15 mouse cellular contexts compared by ENCODE assay signal in the genomic region with DNA sequence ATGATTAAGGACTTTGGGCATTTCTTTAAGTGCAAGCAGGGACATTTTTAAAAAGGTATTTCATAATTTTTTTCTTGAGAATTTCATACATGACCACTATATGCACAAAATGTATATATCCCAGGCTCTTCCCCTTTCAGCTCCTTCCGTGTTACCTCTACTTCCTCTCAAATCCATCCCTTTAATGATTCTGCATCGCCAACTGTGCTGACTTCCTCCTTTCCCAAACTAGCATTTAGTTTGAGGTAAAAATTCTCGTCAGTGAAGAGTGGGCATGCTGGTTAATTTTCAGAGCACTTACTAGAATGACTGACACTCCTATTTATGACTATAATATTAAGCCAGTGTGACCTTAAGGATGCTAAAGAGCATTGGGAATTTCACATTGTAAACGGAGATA.
DNase-seq lines count a peak whose midpoint lies in the region; ATAC-seq and TF ChIP-seq lines count a peak whose summit lies in the region.
"Had no signal": no experiment of that assay in that cellular context is flagged by ENCODE, and none has a peak within 500 bp of the region (broad histone marks: within the 10 kb centered on the region; RNA-seq: fewer than 3 reads in every experiment).

No protein-coding gene starts in this region.

- no peak for TF ChIP-seq CTCF in bone marrow macrophage, adult 2 months (IDR thresholded peaks at IDR 0.05; ENCODE audit: low read depth, low read length)

- H3K36me3 ChIP-seq in heart, embryonic 14.5 days (ENCODE audit: control insufficient read depth, insufficient read depth, low read length) = no peaks in the 10 kb centered on the region
- H3K36me3 ChIP-seq in lung, embryonic 15.5 days = no peaks in the 10 kb centered on the region
- no peaks in the 10 kb centered on the region for H3K36me3 ChIP-seq in embryonic facial prominence, embryonic 10.5 days (replicated peaks)
- H3K36me3 ChIP-seq in hindbrain, embryonic 16.5 days (ENCODE audit: control insufficient read depth, insufficient read depth, low read length) = no peaks in the 10 kb centered on the region
- H3K36me3 ChIP-seq: hindbrain, embryonic 10.5 days; midbrain, embryonic 15.5 days had no signal

- 49% methylated on average over 4 of the region's 4 CpGs for WGBS in heart, embryonic 14.5 days
- 48% methylated on average over 4 of the region's 4 CpGs for WGBS in lung, embryonic 15.5 days
- WGBS in embryonic facial prominence, embryonic 10.5 days = 60% methylated on average over 4 of the region's 4 CpGs
- 53% methylated on average over 4 of the region's 4 CpGs for WGBS in hindbrain, embryonic 16.5 days

- H3K4me3 ChIP-seq in heart, embryonic 14.5 days (ENCODE audit: control insufficient read depth in 1 of 2, insufficient read depth in 1 of 2, low read depth in 1 of 2, low read length in 2 of 2) = no peak overlapping the region
- H3K4me3 ChIP-seq in lung, embryonic 15.5 days = no peak overlapping the region
- H3K4me3 ChIP-seq in bone marrow macrophage, adult 2 months (ENCODE audit: insufficient read depth, low read length) = peak overlapping the region; percentile 6; the same call in 1 of the 2 replicates
- H3K4me3 ChIP-seq in embryonic facial prominence, embryonic 10.5 days = no peak overlapping the region
- no peak overlapping the region for H3K4me3 ChIP-seq in hindbrain, embryonic 16.5 days (ENCODE audit: low read length)
- H3K4me3 ChIP-seq: erythroblast, embryonic 14.5 days had no signal

- H3K4me1 ChIP-seq in heart, embryonic 14.5 days (ENCODE audit: control insufficient read depth in 2 of 2, insufficient read depth in 2 of 2, low read length in 2 of 2) = peaks cover 0 to 3% of the 10 kb centered on the region in 2 experiments; a peak in 1 of 4 replicates
- no peaks in the 10 kb centered on the region for H3K4me1 ChIP-seq in lung, embryonic 15.5 days
- H3K4me1 ChIP-seq in bone marrow macrophage, adult 2 months (ENCODE audit: control insufficient read depth, insufficient read depth, low read length) = peaks cover 3% of the 10 kb centered on the region; the same call in 1 of the 2 replicates
- peaks cover 10% of the 10 kb centered on the region for H3K4me1 ChIP-seq in embryonic facial prominence, embryonic 10.5 days
- no peaks in the 10 kb centered on the region for H3K4me1 ChIP-seq in hindbrain, embryonic 16.5 days (ENCODE audit: control insufficient read depth, insufficient read depth, low read depth, low read length)

- no peak for DNase-seq in heart, postnatal 25 days (ENCODE audit: low spot score)
- no peak for DNase-seq in lung, postnatal 10 days
- DNase-seq in embryonic facial prominence, embryonic 10.5 days (ENCODE audit: low spot score) = no peak
- DNase-seq: cerebellum, postnatal 25 days had no signal

- H3K27me3 ChIP-seq in heart, embryonic 14.5 days (ENCODE audit: control insufficient read depth, insufficient read depth, low read length) = no peaks in the 10 kb centered on the region
- no peaks in the 10 kb centered on the region for H3K27me3 ChIP-seq in lung, embryonic 15.5 days
- no peaks in the 10 kb centered on the region for H3K27me3 ChIP-seq in embryonic facial prominence, embryonic 10.5 days (replicated peaks; ENCODE audit: low read depth, poor library complexity, severe bottlenecking)
- H3K27me3 ChIP-seq in hindbrain, embryonic 16.5 days (replicated peaks; ENCODE audit: control insufficient read depth, insufficient read depth, low read length) = no peaks in the 10 kb centered on the region
- H3K27me3 ChIP-seq: CH12.LX; megakaryocyte, embryonic 14.5 days; midbrain, embryonic 15.5 days had no signal

- ATAC-seq in heart, embryonic 14.5 days (ENCODE audit: insufficient number of reproducible peaks, insufficient read depth, low FRiP score, low read depth) = no peak
- ATAC-seq in lung, embryonic 15.5 days (ENCODE audit: borderline replicate concordance, extremely low read depth, low FRiP score, low TSS enrichment) = no peak
- ATAC-seq in megakaryocyte progenitor cell, adult 5-6 weeks (replicated peaks; ENCODE audit: poor library complexity) = peak; percentile 70
- ATAC-seq in hindbrain, embryonic 16.5 days = no peak
- ATAC-seq: forebrain, embryonic 16.5 days; midbrain, embryonic 15.5 days had no signal

- H3K27ac ChIP-seq in heart, embryonic 14.5 days (replicated peaks in 1 of 2; ENCODE audit: control insufficient read depth in 1 of 2, insufficient read depth in 1 of 2, low read depth in 2 of 2, low read length in 2 of 2) = 0 out of 4 replicates have a peak overlapping the region, but pooled peaks of 1 of the 2 experiments have one; percentile 12
- H3K27ac ChIP-seq in lung, embryonic 15.5 days = peak overlapping the region; percentile 47; the same call in 1 of the 2 replicates
- peak overlapping the region; percentile 50 for H3K27ac ChIP-seq in bone marrow macrophage, adult 2 months (ENCODE audit: insufficient read depth, low read depth, low read length)
- no peak overlapping the region for H3K27ac ChIP-seq in embryonic facial prominence, embryonic 10.5 days (replicated peaks)
- no peak overlapping the region for H3K27ac ChIP-seq in hindbrain, embryonic 16.5 days (ENCODE audit: low read depth, low read length)
- H3K27ac ChIP-seq: midbrain, embryonic 15.5 days had no signal

- intact Hi-C loops in heart, postnatal 25 days (cut with DNase I) = no loop called here

- H3K4me2 ChIP-seq in heart, embryonic 14.5 days (ENCODE audit: low read length) = 0 out of 2 replicates have a peak overlapping the region, but pooled peaks have one; percentile 59
- H3K4me2 ChIP-seq in lung, embryonic 15.5 days = peak overlapping the region; percentile 48
- no peak overlapping the region for H3K4me2 ChIP-seq in hindbrain, embryonic 16.5 days (ENCODE audit: low read length)

- H3K9me3 ChIP-seq in heart, embryonic 14.5 days (ENCODE audit: control insufficient read depth, low read length) = no peaks in the 10 kb centered on the region
- H3K9me3 ChIP-seq in lung, embryonic 15.5 days = no peaks in the 10 kb centered on the region
- H3K9me3 ChIP-seq in embryonic facial prominence, embryonic 10.5 days = no peaks in the 10 kb centered on the region
- no peaks in the 10 kb centered on the region for H3K9me3 ChIP-seq in hindbrain, embryonic 16.5 days (ENCODE audit: control insufficient read depth, low read length)
- H3K9me3 ChIP-seq: hindbrain, embryonic 10.5 days; midbrain, embryonic 15.5 days had no signal

- no peak overlapping the region for H3K9ac ChIP-seq in heart, embryonic 14.5 days (ENCODE audit: low read length)
- no peak overlapping the region for H3K9ac ChIP-seq in lung, embryonic 15.5 days
- no peak overlapping the region for H3K9ac ChIP-seq in hindbrain, embryonic 16.5 days (ENCODE audit: low read depth, low read length)
- H3K9ac ChIP-seq: midbrain, embryonic 15.5 days had no signal

- no peak for TF ChIP-seq POLR2A in bone marrow macrophage, adult 2 months (IDR thresholded peaks at IDR 0.05; ENCODE audit: borderline replicate concordance, low read depth, low read length)

Comparison
In these comparisons a context has a peak if more than half of its experiments do, and no peak if none do; other contexts are left out.
1. H3K27ac ChIP-seq: peak in lung, embryonic 15.5 days (single experiment) and bone marrow macrophage, adult 2 months (single experiment); none in embryonic facial prominence, embryonic 10.5 days (single experiment) and hindbrain, embryonic 16.5 days (single experiment).